Mouse (Mus musculus) left cerebral cortex, adult 8-10 months (tissue): ENCODE measurements around the gene Card6. TPM values are rescaled to one million over a fixed set of nuclear protein-coding genes. Genes with fewer than 3 reads are reported as not detected.

Experiments
- DNase-seq, 2 experiments: peaks; one replicate each; pipeline ENCODE4 v3.0.0; 2022; ENCODE audit warnings: low spot score in 2 of 2
- total RNA-seq, 4 experiments: library from RNA; stranded (reverse); gene quantifications; 2 replicates each; pipeline ENCODE4 v1.2.4; 2022

The Card6 gene
- total RNA-seq, 4 experiments from 2014 or later: 2.2 to 3.0 (median 2.8) TPM

GRCm38 (mm10) chr15:5088850-5089608, 19.3 kb downstream of the Card6 start:
- DNase-seq: no peak

GRCm38 (mm10) chr15:5086162-5086561, 22.2 kb downstream of the Card6 start:
- DNase-seq: no peak

GRCm38 (mm10) chr15:5081235-5081634, 27.1 kb downstream of the Card6 start:
- DNase-seq: no peak

GRCm38 (mm10) chr15:5068801-5069518, 39.4 kb downstream of the Card6 start:
- peak; percentile 32 to 42 for DNase-seq

GRCm38 (mm10) chr15:5063635-5064034, 44.7 kb downstream of the Card6 start, which contains the start of gene C7:
Gene C7, minus strand, starts transcription at chr15:5063740.
- DNase-seq: no peak

Other genes starting within 250 kb of the Card6 start
- gene Mroh2b, start 209.8 kb downstream of the Card6 start, total RNA-seq: not detected
- 1 to 10 TPM in 3 of 4 experiments, under 1 TPM in 1; 0.95 to 1.2 (median 1.1) TPM for gene C7, start 44.8 kb downstream of the Card6 start, total RNA-seq
- gene Rpl37, start 8.1 kb upstream of the Card6 start, total RNA-seq: 100 to 1,000 TPM; 292 to 338 (median 307) TPM
- 10 to 100 TPM; 23.2 to 24.7 (median 24.2) TPM for gene Prkaa1, start 35.3 kb upstream of the Card6 start, total RNA-seq
- 100 to 1,000 TPM in 1 of 4 experiments, 10 to 100 TPM in 3; 81.2 to 100 (median 86.1) TPM for gene Ttc33, start 77.0 kb upstream of the Card6 start, total RNA-seq
- gene Ptger4, start 135.6 kb upstream of the Card6 start, total RNA-seq: 1 to 10 TPM in 2 of 4 experiments, under 1 TPM in 2; 0.72 to 1.1 (median 0.91) TPM